Mouse (Mus musculus): ENCODE results near the gene Slc2a12. TPM values are rescaled to one million over a fixed set of nuclear protein-coding genes. Genes with fewer than 3 reads are reported as not detected.

Slc2a12 gene
- polyA plus RNA-seq, 1 experiment from 2014 or later: 1.2 TPM

GRCm38 (mm10) chr10:22631956-22632355 is 12.9 kb upstream of the Slc2a12 start:
- H3K27me3 ChIP-seq (ENCODE audit: low read depth, poor library complexity, severe bottlenecking): no peaks in the 10 kb centered on the region
- no peak overlapping the region for H3K27ac ChIP-seq
- H3K36me3 ChIP-seq: no peaks in the 10 kb centered on the region
- H3K4me3 ChIP-seq: no peak overlapping the region
- DNase-seq (ENCODE audit: low spot score): no peak
- H3K4me1 ChIP-seq: peaks cover 6% of the 10 kb centered on the region; the same call in 1 of the 2 replicates
- WGBS: 78% methylated on average over 4 of the region's 4 CpGs
- H3K9me3 ChIP-seq (replicated peaks): no peaks in the 10 kb centered on the region

GRCm38 (mm10) chr10:22633406-22634306 is 11.2 kb upstream of the Slc2a12 start:
- Histone ChIP-seq H3K27ac (no peak overlapping the region), H3K9me3 (replicated peaks) (no peaks in the 10 kb centered on the region), H3K4me1 (peaks cover 6% of the 10 kb centered on the region; the same call in 1 of the 2 replicates), H3K4me3 (no peak overlapping the region), H3K36me3 (no peaks in the 10 kb centered on the region), H3K27me3 (ENCODE audit: low read depth, poor library complexity, severe bottlenecking) (no peaks in the 10 kb centered on the region)
- WGBS: 45% methylated on average over 6 of the region's 6 CpGs
- DNase-seq (ENCODE audit: low spot score): no peak

DNA sequence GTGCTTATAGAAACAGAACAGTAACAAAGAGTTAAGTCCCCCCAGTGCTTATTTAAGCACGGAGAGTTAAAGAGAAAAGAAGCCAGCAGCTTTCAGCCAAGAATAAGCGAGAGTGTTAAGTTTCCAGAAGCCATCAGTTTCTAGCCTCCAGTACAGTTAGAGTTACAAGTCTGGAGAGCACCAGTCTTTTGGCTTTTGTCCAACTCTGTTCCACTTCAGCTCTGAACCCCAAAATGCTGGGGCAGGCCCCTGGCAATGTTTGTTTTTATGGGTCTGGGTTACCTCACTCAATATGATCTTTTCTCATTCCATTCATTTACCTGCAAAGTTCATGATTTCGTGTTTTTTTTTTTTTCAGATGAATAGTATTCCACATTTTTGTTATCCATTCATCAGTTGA is 7.6 kb upstream of the Slc2a12 start:
- WGBS: 61% methylated on average over 3 of the region's 3 CpGs
- Histone ChIP-seq H3K4me1 (peaks cover 6% of the 10 kb centered on the region; the same call in 1 of the 2 replicates), H3K27ac (no peak overlapping the region), H3K4me3 (no peak overlapping the region), H3K9me3 (replicated peaks) (no peaks in the 10 kb centered on the region), H3K36me3 (no peaks in the 10 kb centered on the region), H3K27me3 (ENCODE audit: low read depth, poor library complexity, severe bottlenecking) (no peaks in the 10 kb centered on the region)
- no peak for DNase-seq (ENCODE audit: low spot score)

DNA sequence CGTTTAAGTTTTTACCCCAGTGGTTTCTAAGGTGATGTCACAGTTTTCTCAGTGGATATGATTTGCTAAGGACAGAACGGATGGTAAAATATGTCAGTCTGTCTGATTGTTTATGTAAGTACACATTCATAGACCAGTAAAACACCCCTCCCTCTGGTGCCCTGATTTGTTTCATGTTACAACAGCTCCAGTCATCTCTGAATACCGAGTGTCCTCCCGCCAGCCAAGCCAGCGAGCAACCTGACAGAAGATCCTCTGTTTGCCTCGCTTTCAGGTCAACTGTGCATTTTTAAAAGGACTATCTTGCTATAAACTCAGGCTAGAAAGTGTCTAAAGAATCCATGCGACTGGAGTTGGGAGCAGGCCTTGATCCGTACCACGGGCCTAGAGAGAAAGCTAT is 640 bp upstream of the Slc2a12 start:
- Histone ChIP-seq H3K9me3 (replicated peaks) (no peaks in the 10 kb centered on the region), H3K27ac (peak overlapping the region; percentile 81), H3K4me1 (peaks cover 5% of the 10 kb centered on the region; the same call in 1 of the 2 replicates), H3K4me3 (no peak overlapping the region), H3K36me3 (no peaks in the 10 kb centered on the region), H3K27me3 (ENCODE audit: low read depth, poor library complexity, severe bottlenecking) (no peaks in the 10 kb centered on the region)
- WGBS: 82% methylated on average over 9 of the region's 9 CpGs
- DNase-seq (ENCODE audit: low spot score): no peak

GRCm38 (mm10) chr10:22648702-22649101 is 3.9 kb downstream of the Slc2a12 start:
- Histone ChIP-seq H3K27ac (no peak overlapping the region), H3K36me3 (no peaks in the 10 kb centered on the region), H3K9me3 (replicated peaks) (no peaks in the 10 kb centered on the region), H3K27me3 (ENCODE audit: low read depth, poor library complexity, severe bottlenecking) (no peaks in the 10 kb centered on the region), H3K4me1 (peaks cover 6% of the 10 kb centered on the region), H3K4me3 (no peak overlapping the region)
- no peak for DNase-seq (ENCODE audit: low spot score)
- WGBS: 74% methylated on average over 4 of the region's 4 CpGs

DNA sequence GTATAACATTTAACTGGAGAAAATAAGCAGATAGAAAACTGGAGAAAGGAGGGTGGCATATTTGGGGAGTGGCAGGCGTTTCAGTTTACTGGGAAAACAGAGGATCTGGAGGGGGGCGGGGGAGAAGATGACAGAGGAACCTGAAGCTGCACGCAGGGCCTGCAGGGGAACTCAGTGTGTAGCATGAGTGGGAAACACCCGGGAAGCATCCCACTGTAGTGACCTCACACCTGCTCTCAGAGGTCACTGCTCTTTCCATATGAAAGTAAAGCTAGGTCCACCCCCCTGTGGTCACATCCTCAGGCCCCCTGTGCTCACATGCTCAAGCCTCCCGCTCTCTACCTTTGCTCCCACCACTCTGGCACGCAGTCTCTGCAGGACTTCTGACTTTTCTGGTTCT is 9.0 kb downstream of the Slc2a12 start:
- Histone ChIP-seq H3K27ac (no peak overlapping the region), H3K27me3 (ENCODE audit: low read depth, poor library complexity, severe bottlenecking) (no peaks in the 10 kb centered on the region), H3K4me1 (peaks cover 10% of the 10 kb centered on the region), H3K4me3 (no peak overlapping the region), H3K36me3 (no peaks in the 10 kb centered on the region), H3K9me3 (replicated peaks) (no peaks in the 10 kb centered on the region)
- no peak for DNase-seq (ENCODE audit: low spot score)
- WGBS: 38% methylated on average over 6 of the region's 6 CpGs

DNA sequence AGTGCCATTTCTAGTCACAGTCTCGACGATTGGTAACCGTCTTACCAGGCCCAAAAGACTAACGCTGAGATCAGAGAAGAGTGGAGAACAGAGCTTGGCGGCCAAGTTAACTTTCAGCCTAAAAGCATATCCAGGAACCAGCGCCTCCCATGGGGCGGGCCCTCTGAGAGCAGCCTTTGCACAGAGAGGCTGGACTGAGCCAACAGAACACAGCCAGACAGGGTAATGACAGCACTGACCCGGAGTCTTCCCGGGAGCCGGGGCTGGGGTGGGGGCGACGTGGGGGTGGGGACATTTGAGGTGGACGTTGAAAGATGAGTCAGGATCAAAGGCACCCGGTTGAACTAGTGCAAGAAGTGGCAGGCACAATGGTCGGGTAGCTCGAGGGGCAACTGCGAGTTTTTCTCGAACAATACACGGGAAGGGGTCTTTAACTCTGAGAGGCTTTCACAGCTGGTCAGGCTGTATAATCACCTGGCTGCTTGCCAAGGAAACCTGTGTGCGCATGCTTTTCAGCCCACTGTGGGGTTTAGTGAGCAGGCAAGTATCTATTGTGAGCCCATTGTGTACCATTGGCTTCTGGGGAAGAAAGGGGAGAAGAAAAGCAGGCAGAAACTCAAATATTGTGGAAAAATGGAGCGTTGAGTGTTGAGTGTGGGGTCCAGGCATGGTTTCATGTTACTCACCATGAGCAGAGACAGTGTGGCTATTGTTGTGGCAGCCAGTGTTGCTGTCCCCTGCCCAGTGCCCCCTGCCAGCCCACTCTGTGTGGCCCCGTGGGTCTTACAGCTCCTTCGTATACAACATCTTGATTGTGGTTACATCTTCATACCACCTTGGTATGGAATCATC is 13.9 kb downstream of the Slc2a12 start:
- Histone ChIP-seq H3K27ac (peak overlapping the region; percentile 77), H3K9me3 (replicated peaks) (no peaks in the 10 kb centered on the region), H3K4me3 (0 out of 2 replicates have a peak overlapping the region, but pooled peaks have one; percentile 9), H3K36me3 (no peaks in the 10 kb centered on the region), H3K27me3 (ENCODE audit: low read depth, poor library complexity, severe bottlenecking) (no peaks in the 10 kb centered on the region), H3K4me1 (peaks cover 12% of the 10 kb centered on the region)
- DNase-seq (ENCODE audit: low spot score): peak; percentile 53
- 57% methylated on average over 23 of the region's 23 CpGs for WGBS

- Histone ChIP-seq H3K36me3 (no peaks in the 10 kb centered on the region), H3K4me1 (peaks cover 9% of the 10 kb centered on the region), H3K27ac (peak overlapping the region; percentile 77; the same call in 1 of the 2 replicates), H3K9me3 (replicated peaks) (no peaks in the 10 kb centered on the region), H3K27me3 (ENCODE audit: low read depth, poor library complexity, severe bottlenecking) (no peaks in the 10 kb centered on the region), H3K4me3 (no peak overlapping the region)
- WGBS: 94% methylated on average over 10 of the region's 10 CpGs
- DNase-seq (ENCODE audit: low spot score): no peak
Measured at GRCm38 (mm10) chr10:22659386-22659725, 14.5 kb downstream of the Slc2a12 start.

DNA sequence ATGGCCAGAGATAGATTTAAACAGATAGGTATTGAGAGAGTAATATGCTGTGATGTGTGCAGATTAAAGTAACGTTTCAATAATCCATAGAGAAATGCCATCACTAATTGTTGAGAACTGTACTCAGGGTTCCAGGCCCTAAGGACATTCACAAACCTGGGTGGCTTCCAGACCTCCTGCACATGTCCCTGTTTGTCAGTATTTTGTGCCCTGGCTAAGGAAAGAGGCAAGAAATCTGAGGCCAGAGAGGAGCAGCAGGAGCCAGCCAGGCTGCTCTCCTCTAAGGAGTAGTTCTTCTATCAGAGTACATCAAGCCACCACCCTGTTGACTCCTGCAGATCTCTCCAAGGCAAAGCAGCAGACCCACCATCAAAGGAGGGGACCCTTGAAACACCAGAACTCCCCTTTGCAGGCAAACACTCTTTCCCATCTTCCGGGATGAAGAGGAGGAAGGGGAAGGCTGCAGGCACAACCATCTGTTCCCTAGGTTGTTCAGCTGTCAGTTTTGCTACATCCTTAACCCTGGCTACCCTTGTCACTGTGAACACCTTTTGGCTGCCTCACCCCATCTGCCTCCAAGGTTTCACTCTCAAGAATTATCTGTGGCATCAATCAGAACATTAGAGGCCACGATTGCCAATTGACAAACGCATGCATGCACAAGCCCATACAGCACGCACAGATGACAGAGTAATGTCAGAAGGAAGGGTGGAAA is 15.6 kb downstream of the Slc2a12 start:
- H3K4me1 ChIP-seq: peaks cover 9% of the 10 kb centered on the region
- no peaks in the 10 kb centered on the region for H3K36me3 ChIP-seq
- no peak overlapping the region for H3K27ac ChIP-seq
- WGBS: 92% methylated on average over 5 of the region's 5 CpGs
- DNase-seq (ENCODE audit: low spot score): no peak
- no peaks in the 10 kb centered on the region for H3K27me3 ChIP-seq (ENCODE audit: low read depth, poor library complexity, severe bottlenecking)
- no peaks in the 10 kb centered on the region for H3K9me3 ChIP-seq (replicated peaks)
- H3K4me3 ChIP-seq: no peak overlapping the region

DNA sequence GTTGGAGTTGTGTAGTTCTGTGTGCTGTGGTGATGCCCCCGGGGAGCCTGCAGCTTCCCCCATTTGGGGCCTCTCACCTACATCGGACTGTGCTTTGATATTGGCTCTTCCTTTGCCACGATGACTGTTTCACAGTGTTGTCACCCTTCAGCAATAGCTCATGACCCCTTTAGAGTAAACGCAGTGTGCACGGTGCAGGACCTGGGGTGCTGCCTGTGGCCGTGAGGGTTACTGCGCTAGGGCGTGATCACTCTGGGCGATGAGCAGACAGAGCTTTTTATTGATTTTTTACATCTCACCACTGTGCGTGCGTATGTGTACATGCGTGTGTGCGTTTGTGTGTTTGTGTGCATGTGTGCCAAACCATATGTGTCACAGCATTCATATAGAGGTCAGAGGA is 23.7 kb downstream of the Slc2a12 start:
- Histone ChIP-seq H3K4me3 (no peak overlapping the region), H3K36me3 (no peaks in the 10 kb centered on the region), H3K9me3 (replicated peaks) (no peaks in the 10 kb centered on the region), H3K4me1 (no peaks in the 10 kb centered on the region), H3K27ac (no peak overlapping the region), H3K27me3 (ENCODE audit: low read depth, poor library complexity, severe bottlenecking) (no peaks in the 10 kb centered on the region)
- 92% methylated on average over 13 of the region's 13 CpGs for WGBS
- no peak for DNase-seq (ENCODE audit: low spot score)

DNA sequence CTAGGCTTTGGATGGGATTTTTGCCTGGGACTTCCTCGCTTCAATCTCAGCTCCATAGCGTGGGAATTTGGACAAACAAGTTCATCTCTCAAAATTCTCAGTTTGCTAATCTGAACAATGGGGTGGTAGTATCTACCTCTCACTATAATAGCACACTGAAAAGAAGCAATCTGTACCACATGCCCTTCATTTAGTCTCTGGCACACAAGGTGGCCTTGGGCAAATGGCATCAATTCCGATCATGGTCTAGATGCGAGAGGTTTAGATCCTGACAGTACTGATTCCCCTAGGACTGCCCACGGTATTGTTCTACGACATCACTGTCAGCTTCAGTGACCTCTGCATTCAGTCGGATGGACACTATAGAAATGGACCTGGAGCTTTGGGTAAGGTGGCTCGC is 29.4 kb downstream of the Slc2a12 start:
- no peak for DNase-seq (ENCODE audit: low spot score)
- H3K27ac ChIP-seq: no peak overlapping the region
- H3K4me3 ChIP-seq: no peak overlapping the region
- WGBS: 91% methylated on average over 8 of the region's 8 CpGs
- no peaks in the 10 kb centered on the region; the same call in 1 of the 2 replicates for H3K9me3 ChIP-seq (replicated peaks)
- no peaks in the 10 kb centered on the region for H3K27me3 ChIP-seq (ENCODE audit: low read depth, poor library complexity, severe bottlenecking)
- peaks cover 12% of the 10 kb centered on the region for H3K4me1 ChIP-seq
- no peaks in the 10 kb centered on the region for H3K36me3 ChIP-seq

DNA sequence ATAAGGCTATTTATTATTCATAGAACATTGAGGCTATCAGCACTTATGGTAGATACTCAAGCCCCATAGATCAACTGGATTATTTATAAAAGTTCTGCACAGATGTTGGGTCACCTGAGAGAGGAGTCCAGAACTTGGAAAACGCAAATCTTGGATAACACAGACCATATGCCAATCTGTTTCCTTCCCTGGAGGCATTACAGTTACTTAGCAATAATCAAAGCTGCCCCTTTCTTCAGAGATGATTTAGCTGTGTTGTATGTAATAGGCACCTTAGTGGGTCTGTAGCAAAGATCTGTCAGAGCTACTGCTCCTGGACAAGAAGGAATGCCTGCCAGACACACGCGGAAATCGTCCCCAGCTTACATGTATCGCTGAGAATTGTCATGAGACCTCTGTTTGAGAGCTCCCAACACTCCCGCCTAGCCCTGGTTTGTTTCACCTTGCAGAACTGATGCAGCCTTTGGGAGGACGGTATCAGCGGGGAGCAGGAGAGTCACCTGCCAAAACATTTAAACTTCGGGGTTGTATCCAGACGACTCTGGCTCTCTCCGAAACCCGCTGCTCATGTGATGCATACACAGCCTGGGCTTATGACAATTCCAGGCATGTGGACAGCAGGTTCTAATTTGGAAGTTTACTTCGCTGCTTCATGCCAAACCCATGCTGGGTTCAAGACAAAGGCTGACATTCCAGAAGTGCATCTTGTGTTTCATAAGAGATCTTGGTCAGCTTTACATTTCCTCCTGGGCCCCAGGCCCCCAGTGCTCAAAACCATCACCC is 31.2 kb downstream of the Slc2a12 start:
- DNase-seq (ENCODE audit: low spot score): no peak
- Histone ChIP-seq H3K9me3 (replicated peaks) (no peaks in the 10 kb centered on the region; the same call in 1 of the 2 replicates), H3K4me1 (peaks cover 12% of the 10 kb centered on the region), H3K27me3 (ENCODE audit: low read depth, poor library complexity, severe bottlenecking) (no peaks in the 10 kb centered on the region), H3K4me3 (no peak overlapping the region), H3K27ac (no peak overlapping the region), H3K36me3 (no peaks in the 10 kb centered on the region)
- 80% methylated on average over 13 of the region's 13 CpGs for WGBS
